Mouse (Mus musculus): ENCODE results near the gene Peli2. TPM values are rescaled to one million over a fixed set of nuclear protein-coding genes. Genes with fewer than 3 reads are reported as not detected.
A peak's percentile ranks its signal among the peaks of the same experiment; 100 is the strongest.

Peli2 gene
- total RNA-seq, 1 experiment: 1.6 TPM

GRCm38 (mm10) chr14:48164917-48165316 lies 44.3 kb downstream of the Peli2 start:
- no peaks in the 10 kb centered on the region for H3K9me3 ChIP-seq (ENCODE audit: control insufficient read depth, insufficient read depth, low read depth, low read length)
- H3K4me3 ChIP-seq (ENCODE audit: insufficient read depth in 1 of 2, low read depth in 1 of 2, low read length in 2 of 2, poor library complexity in 1 of 2, severe bottlenecking in 1 of 2): no peak overlapping the region
- TF ChIP-seq ZC3H11A (IDR thresholded peaks at IDR 0.05; ENCODE audit: borderline replicate concordance, low read depth, low read length): no peak
- TF ChIP-seq MAFK (IDR thresholded peaks at IDR 0.05; ENCODE audit: insufficient read depth, low read depth, low read length): no peak
- no peak for TF ChIP-seq ZNF384 (IDR thresholded peaks at IDR 0.05; ENCODE audit: low read depth, low read length)
- TF ChIP-seq HCFC1 (IDR thresholded peaks at IDR 0.05; ENCODE audit: borderline replicate concordance, insufficient read depth, low read length): no peak
- no peak for TF ChIP-seq CHD2 (IDR thresholded peaks at IDR 0.05; ENCODE audit: low read depth, low read length)
- H3K9ac ChIP-seq (ENCODE audit: insufficient read depth, low read depth, low read length, poor library complexity, severe bottlenecking): no peak overlapping the region
- in situ Hi-C loops (cut with MboI; ENCODE audit: low sequenced_read_pairs in 2 of 2, unreplicated experiment in 2 of 2): no loop called here
- H3K27ac ChIP-seq (ENCODE audit: insufficient read depth, low read depth, low read length, poor library complexity, severe bottlenecking): no peak overlapping the region
- DNase-seq (ENCODE audit: low read depth, low spot score): no peak
- no peaks in the 10 kb centered on the region for H3K36me3 ChIP-seq (ENCODE audit: control insufficient read depth, insufficient read depth, low read length, poor library complexity, severe bottlenecking)
- no peaks in the 10 kb centered on the region for H3K4me1 ChIP-seq (ENCODE audit: control insufficient read depth in 2 of 2, insufficient read depth in 2 of 2, low read length in 2 of 2, poor library complexity in 1 of 2)

DNA sequence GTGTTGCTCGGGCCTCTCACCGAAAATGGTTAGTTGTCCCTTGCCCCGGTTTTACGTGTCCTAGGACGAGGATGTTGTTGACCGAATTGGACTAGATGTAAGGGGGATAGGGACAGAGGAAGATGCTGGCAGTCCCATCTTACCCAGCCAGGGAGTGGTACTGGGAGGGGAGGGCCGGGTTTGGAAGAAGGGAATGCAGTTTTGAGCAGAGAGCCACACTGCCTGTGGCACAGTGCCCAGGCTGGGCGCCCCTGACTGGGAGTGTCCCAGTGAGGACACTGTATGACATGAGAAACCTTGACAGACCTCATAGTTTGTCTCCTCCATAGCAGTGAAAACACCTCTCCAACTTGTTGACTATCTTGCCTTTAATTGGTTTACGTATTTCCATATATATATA lies 45.8 kb downstream of the Peli2 start:
- Histone ChIP-seq H3K36me3 (ENCODE audit: control insufficient read depth, insufficient read depth, low read length, poor library complexity, severe bottlenecking) (no peaks in the 10 kb centered on the region), H3K27ac (ENCODE audit: insufficient read depth, low read depth, low read length, poor library complexity, severe bottlenecking) (no peak overlapping the region), H3K9me3 (ENCODE audit: control insufficient read depth, insufficient read depth, low read depth, low read length) (no peaks in the 10 kb centered on the region), H3K4me3 (ENCODE audit: insufficient read depth in 1 of 2, low read depth in 1 of 2, low read length in 2 of 2, poor library complexity in 1 of 2, severe bottlenecking in 1 of 2) (no peak overlapping the region), H3K4me1 (ENCODE audit: control insufficient read depth in 2 of 2, insufficient read depth in 2 of 2, low read length in 2 of 2, poor library complexity in 1 of 2) (no peaks in the 10 kb centered on the region), H3K9ac (ENCODE audit: insufficient read depth, low read depth, low read length, poor library complexity, severe bottlenecking) (no peak overlapping the region)
- no peak for TF ChIP-seq ZNF384 (IDR thresholded peaks at IDR 0.05; ENCODE audit: low read depth, low read length)
- TF ChIP-seq CHD2 (IDR thresholded peaks at IDR 0.05; ENCODE audit: low read depth, low read length): no peak
- no peak for TF ChIP-seq HCFC1 (IDR thresholded peaks at IDR 0.05; ENCODE audit: borderline replicate concordance, insufficient read depth, low read length)
- no peak for TF ChIP-seq MAFK (IDR thresholded peaks at IDR 0.05; ENCODE audit: insufficient read depth, low read depth, low read length)
- no peak for TF ChIP-seq ZC3H11A (IDR thresholded peaks at IDR 0.05; ENCODE audit: borderline replicate concordance, low read depth, low read length)
- no peak for DNase-seq (ENCODE audit: low read depth, low spot score)
- in situ Hi-C loops (cut with MboI; ENCODE audit: low sequenced_read_pairs in 2 of 2, unreplicated experiment in 2 of 2): no loop called here

DNA sequence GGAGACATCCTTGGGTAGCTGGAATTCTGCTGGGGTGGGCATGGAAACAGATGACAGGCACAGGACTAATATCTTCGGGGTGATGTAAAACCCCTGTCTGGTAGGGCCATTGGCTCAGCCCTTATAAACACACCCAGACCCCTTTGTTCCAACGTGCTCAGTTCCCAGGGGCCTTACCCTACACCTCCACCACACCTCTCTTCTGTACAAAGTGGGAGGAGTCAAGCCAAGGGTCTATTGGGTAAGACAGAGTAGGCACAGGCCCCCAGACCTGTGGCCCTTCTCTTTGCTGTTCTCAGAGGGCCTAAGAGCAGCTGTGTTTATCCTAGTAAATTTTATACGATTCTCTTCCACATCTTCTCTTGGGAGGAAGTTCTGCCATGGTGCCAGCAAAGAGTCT lies 46.4 kb downstream of the Peli2 start:
- Histone ChIP-seq H3K4me1 (ENCODE audit: control insufficient read depth in 2 of 2, insufficient read depth in 2 of 2, low read length in 2 of 2, poor library complexity in 1 of 2) (no peaks in the 10 kb centered on the region), H3K9me3 (ENCODE audit: control insufficient read depth, insufficient read depth, low read depth, low read length) (no peaks in the 10 kb centered on the region), H3K36me3 (ENCODE audit: control insufficient read depth, insufficient read depth, low read length, poor library complexity, severe bottlenecking) (no peaks in the 10 kb centered on the region), H3K4me3 (ENCODE audit: insufficient read depth in 1 of 2, low read depth in 1 of 2, low read length in 2 of 2, poor library complexity in 1 of 2, severe bottlenecking in 1 of 2) (no peak overlapping the region), H3K9ac (ENCODE audit: insufficient read depth, low read depth, low read length, poor library complexity, severe bottlenecking) (no peak overlapping the region), H3K27ac (ENCODE audit: insufficient read depth, low read depth, low read length, poor library complexity, severe bottlenecking) (no peak overlapping the region)
- no peak for TF ChIP-seq CHD2 (IDR thresholded peaks at IDR 0.05; ENCODE audit: low read depth, low read length)
- no peak for TF ChIP-seq HCFC1 (IDR thresholded peaks at IDR 0.05; ENCODE audit: borderline replicate concordance, insufficient read depth, low read length)
- no peak for TF ChIP-seq MAFK (IDR thresholded peaks at IDR 0.05; ENCODE audit: insufficient read depth, low read depth, low read length)
- no peak for TF ChIP-seq ZNF384 (IDR thresholded peaks at IDR 0.05; ENCODE audit: low read depth, low read length)
- no peak for TF ChIP-seq ZC3H11A (IDR thresholded peaks at IDR 0.05; ENCODE audit: borderline replicate concordance, low read depth, low read length)
- in situ Hi-C loops (cut with MboI; ENCODE audit: low sequenced_read_pairs in 2 of 2, unreplicated experiment in 2 of 2): no loop called here
- DNase-seq (ENCODE audit: low read depth, low spot score): no peak

DNA sequence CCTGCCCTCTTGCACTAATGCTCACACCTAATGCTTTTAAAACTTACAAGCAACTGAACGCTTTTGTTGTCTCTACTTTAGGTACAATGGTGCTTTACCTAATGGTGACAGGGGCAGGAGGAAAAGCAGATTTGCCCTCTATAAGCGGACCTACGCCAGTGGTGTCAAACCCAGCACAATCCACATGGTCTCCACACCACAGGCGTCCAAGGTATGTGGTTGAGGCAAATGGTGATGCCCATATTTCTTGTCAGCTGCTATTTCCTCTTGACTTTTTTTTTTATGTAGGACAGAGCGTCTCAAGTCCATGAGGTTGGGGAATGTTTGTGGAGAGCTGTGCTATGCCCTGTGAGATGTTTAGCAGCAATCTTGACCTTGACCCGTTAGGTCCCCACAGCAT lies 47.5 kb downstream of the Peli2 start:
- DNase-seq (ENCODE audit: low read depth, low spot score): no peak
- in situ Hi-C loops (cut with MboI; ENCODE audit: low sequenced_read_pairs in 2 of 2, unreplicated experiment in 2 of 2): no loop called here
- Histone ChIP-seq H3K27ac (ENCODE audit: insufficient read depth, low read depth, low read length, poor library complexity, severe bottlenecking) (no peak overlapping the region), H3K4me1 (ENCODE audit: control insufficient read depth in 2 of 2, insufficient read depth in 2 of 2, low read length in 2 of 2, poor library complexity in 1 of 2) (no peaks in the 10 kb centered on the region), H3K9ac (ENCODE audit: insufficient read depth, low read depth, low read length, poor library complexity, severe bottlenecking) (no peak overlapping the region), H3K4me3 (ENCODE audit: insufficient read depth in 1 of 2, low read depth in 1 of 2, low read length in 2 of 2, poor library complexity in 1 of 2, severe bottlenecking in 1 of 2) (no peak overlapping the region), H3K36me3 (ENCODE audit: control insufficient read depth, insufficient read depth, low read length, poor library complexity, severe bottlenecking) (no peaks in the 10 kb centered on the region), H3K9me3 (ENCODE audit: control insufficient read depth, insufficient read depth, low read depth, low read length) (no peaks in the 10 kb centered on the region)
- TF ChIP-seq HCFC1 (IDR thresholded peaks at IDR 0.05; ENCODE audit: borderline replicate concordance, insufficient read depth, low read length) (no peak), CHD2 (IDR thresholded peaks at IDR 0.05; ENCODE audit: low read depth, low read length) (no peak), ZC3H11A (IDR thresholded peaks at IDR 0.05; ENCODE audit: borderline replicate concordance, low read depth, low read length) (no peak), MAFK (IDR thresholded peaks at IDR 0.05; ENCODE audit: insufficient read depth, low read depth, low read length) (no peak), ZNF384 (IDR thresholded peaks at IDR 0.05; ENCODE audit: low read depth, low read length) (no peak)

GRCm38 (mm10) chr14:48169970-48170369 lies 49.3 kb downstream of the Peli2 start:
- no peaks in the 10 kb centered on the region for H3K36me3 ChIP-seq (ENCODE audit: control insufficient read depth, insufficient read depth, low read length, poor library complexity, severe bottlenecking)
- TF ChIP-seq ZC3H11A (IDR thresholded peaks at IDR 0.05; ENCODE audit: borderline replicate concordance, low read depth, low read length): no peak
- TF ChIP-seq HCFC1 (IDR thresholded peaks at IDR 0.05; ENCODE audit: borderline replicate concordance, insufficient read depth, low read length): no peak
- H3K9ac ChIP-seq (ENCODE audit: insufficient read depth, low read depth, low read length, poor library complexity, severe bottlenecking): no peak overlapping the region
- no peaks in the 10 kb centered on the region for H3K9me3 ChIP-seq (ENCODE audit: control insufficient read depth, insufficient read depth, low read depth, low read length)
- in situ Hi-C loops (cut with MboI; ENCODE audit: low sequenced_read_pairs in 2 of 2, unreplicated experiment in 2 of 2): no loop called here
- H3K27ac ChIP-seq (ENCODE audit: insufficient read depth, low read depth, low read length, poor library complexity, severe bottlenecking): no peak overlapping the region
- no peaks in the 10 kb centered on the region for H3K4me1 ChIP-seq (ENCODE audit: control insufficient read depth in 2 of 2, insufficient read depth in 2 of 2, low read length in 2 of 2, poor library complexity in 1 of 2)
- peak; percentile 27 for DNase-seq (ENCODE audit: low read depth, low spot score)
- H3K4me3 ChIP-seq (ENCODE audit: insufficient read depth in 1 of 2, low read depth in 1 of 2, low read length in 2 of 2, poor library complexity in 1 of 2, severe bottlenecking in 1 of 2): no peak overlapping the region

All from ES-E14 (cell line).